Mouse (Mus musculus) neural tube, embryonic 10.5 days (tissue): ENCODE results near the gene Slc22a23.
A peak's percentile ranks its signal among the peaks of the same experiment; 100 is the strongest.

Experiments
- DNase-seq: peaks from one replicate; pipeline ENCODE4 v3.0.0-alpha.2; 2017; ENCODE audit warnings: low spot score; ENCODE audit errors: extremely low spot score

Slc22a23 gene

GRCm38 (mm10) chr13:34238646-34239290, 106.2 kb downstream of the Slc22a23 start:
- peak; percentile 39 for DNase-seq

DNA sequence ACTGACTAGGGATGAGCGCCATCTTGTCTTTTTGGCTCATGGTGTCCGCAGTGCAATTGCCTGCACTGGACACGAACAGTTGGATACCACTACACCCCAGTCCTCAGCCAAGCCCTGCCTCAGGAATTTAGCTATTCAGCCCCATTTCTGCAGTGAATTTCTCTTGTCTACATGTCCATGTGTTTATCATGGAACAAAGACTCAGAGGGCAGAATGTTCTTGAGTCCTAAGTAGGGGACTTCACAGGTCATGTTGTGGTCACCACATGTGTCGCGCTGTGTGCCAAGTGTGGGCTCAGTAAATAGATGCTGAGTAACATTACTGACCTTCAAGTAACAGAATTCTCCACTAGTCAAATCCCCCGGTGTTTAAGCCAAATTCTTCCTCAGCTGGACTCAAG, 109.9 kb downstream of the Slc22a23 start:
- no peak for DNase-seq

- DNase-seq, result no peak
Measured at GRCm38 (mm10) chr13:34234439-34234838, 110.5 kb downstream of the Slc22a23 start.

DNA sequence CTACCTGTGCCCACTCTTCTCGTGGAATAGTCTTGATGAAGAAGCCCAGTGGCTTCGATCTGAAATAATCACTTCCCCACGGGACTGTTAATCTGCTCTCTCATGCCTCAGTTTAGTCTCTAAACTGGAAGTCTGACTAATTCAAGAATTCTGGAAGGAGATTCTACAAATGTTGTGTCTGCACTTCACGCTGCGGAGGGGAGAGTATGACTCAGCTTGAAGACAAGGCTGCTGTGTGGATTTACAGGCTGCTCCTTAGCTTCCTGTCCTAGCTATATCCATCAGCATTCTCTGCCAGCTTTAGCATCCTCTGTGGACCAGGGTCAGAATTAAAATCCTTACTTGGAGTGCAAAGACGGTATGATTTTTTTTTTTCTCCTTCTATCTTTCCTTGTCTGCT, 112.0 kb downstream of the Slc22a23 start:
- no peak for DNase-seq

- no peak for DNase-seq
Measured at GRCm38 (mm10) chr13:34228905-34229304, 116.1 kb downstream of the Slc22a23 start.

- DNase-seq, result no peak
Measured at GRCm38 (mm10) chr13:34227720-34228661, 117.0 kb downstream of the Slc22a23 start.

GRCm38 (mm10) chr13:34226940-34227339, 118.0 kb downstream of the Slc22a23 start:
- DNase-seq, result no peak

GRCm38 (mm10) chr13:34222985-34223384, 122.0 kb downstream of the Slc22a23 start:
- DNase-seq, result no peak

GRCm38 (mm10) chr13:34219728-34220127, 125.3 kb downstream of the Slc22a23 start:
- DNase-seq, result no peak

DNA sequence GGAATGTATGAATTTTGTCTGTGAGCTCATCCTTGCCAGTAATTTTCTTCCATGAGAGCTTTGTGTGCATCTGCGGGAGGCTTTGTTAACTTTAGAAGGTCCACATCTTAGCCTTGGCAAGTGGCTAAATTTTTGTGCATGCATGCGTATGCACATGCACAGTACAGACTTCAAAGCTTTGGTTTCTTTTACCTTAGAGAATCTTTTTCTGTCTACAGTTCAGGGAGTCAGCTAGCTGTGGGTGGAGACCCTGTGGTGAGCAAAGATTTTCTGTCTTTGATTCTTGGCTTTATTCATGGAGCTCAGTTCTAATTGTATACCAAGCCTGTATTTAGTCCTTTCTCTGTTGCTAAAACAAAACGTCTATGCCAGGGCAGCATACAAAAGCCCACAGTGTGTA, 126.2 kb downstream of the Slc22a23 start:
- no peak for DNase-seq

GRCm38 (mm10) chr13:34214855-34215254, 130.1 kb downstream of the Slc22a23 start:
- no peak for DNase-seq

DNA sequence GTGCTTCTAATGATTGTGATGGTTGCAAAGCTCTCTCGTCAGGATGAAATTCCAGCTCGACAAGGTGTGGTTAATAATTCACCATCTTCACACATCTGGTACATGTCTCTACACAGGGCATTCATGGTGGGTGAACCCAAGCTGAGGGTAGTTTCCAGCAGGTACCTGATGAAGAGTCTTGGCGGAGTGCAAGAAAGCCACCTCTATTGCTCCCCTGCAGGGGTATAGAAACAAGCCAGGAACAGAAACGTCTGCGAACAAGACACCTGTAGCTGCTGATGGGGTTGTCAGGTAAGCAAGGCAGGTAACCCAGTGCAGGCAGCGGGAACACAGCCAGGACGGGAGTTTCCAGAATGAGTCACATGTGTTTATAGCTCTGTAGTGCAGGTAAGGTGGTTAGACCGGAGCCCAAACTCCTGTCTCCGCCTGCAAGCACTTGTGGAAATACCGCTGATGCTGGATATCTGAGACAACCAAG, 132.2 kb downstream of the Slc22a23 start:
- DNase-seq, result no peak

DNA sequence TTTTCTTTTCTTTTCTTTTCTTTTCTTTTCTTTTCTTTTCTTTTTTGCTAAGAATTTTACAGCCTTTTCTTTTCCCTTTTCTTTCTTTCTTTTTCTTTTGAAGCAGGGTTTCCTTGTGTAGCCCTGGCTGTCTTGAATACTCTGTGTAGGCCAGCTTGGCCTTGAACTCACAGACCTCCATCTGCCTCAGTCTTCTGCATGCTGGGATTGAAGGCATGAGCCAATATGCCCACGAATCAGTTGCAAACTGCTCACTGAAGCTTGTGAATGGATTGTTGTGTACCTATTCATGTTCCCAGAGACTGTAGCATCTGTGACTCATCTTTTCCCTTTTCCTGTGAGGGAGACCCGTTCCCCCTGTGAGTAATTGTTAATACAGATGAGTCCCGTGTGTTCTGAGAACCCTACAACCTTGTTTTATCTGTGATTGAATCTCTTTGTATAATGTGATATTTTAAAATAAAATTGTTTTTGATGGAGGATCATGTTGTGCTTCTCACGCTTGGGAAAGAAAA, 133.7 kb downstream of the Slc22a23 start:
- no peak for DNase-seq

DNA sequence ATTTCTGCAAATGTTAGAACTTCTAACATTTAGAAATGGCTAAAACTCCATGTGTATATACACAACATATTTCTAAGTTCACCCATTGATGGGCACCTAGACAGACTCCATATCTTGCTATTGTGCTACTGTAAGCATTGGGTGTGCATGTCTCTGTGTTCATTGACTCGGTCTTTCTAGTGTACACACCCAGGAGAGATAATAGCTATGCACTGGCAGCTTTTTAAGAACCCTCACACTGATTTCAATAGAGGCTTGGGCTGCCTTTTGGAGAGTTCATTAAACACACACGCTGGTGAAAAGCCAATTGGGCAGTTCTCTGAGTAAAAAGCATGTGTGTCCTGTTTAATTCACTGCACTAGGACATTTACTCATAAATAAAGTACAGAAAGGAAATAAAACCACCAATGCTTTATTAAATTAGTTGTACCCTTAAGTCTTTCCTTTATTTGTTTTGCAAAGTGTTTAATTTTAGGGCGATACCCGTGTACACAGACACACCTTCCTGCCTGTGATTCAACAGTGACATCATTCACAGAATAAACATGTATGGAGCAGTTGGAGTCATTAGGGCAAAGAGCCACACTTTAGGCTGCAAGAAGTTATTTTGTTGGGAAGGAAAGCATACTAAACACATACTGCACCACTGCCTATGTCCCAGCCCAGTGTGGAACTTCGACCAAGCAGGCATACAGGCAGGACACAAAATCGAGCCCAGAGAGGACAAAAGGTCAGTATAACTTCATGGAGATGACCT, 137.1 kb downstream of the Slc22a23 start:
- DNase-seq, result no peak

GRCm38 (mm10) chr13:34205216-34205615, 139.8 kb downstream of the Slc22a23 start:
- DNase-seq, result no peak

GRCm38 (mm10) chr13:34195676-34196075, 149.3 kb downstream of the Slc22a23 start:
- DNase-seq, result no peak

DNA sequence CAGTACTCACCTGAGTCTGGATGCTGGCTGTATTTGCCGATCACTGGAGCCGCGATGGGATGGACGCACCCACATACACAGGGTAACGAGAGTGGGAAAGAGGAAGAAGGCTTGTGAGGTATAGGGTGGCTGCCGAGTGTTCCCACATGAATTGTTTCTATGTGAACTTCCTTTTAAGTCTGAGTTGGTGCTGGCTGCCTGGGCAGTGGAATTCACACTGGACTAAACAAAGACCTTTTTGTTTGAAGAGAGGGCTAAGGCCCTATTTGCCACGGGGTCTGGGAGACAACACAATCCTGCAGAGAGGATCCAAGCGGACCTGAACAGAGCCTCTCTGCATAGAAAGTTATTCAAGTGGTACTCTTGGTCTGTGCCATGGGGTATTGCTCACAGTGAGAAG, 151.6 kb downstream of the Slc22a23 start:
- no peak for DNase-seq

GRCm38 (mm10) chr13:34192414-34193191, 152.4 kb downstream of the Slc22a23 start:
- DNase-seq, result no peak

DNA sequence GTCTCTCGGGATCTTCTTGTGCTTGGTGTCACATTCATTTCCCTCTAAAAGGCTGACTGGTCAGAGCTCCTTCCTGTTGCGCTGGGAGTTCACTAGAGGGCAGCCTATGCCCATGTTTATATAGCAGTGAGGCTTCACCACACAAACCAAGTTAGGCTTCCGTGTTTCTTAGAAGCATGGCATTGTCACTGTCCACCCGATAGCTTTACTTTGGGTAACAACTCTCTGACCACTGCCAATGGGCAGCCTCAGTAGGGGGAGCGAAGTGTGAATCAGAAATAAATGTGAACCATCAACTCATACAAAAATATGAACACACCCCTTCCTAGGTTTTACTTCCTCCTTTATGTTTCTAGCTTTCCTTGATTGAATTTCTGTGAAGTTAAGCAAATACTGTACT, 157.4 kb downstream of the Slc22a23 start:
- peak; percentile 56 for DNase-seq

- DNase-seq, result no peak
Measured at GRCm38 (mm10) chr13:34185371-34185770, 159.6 kb downstream of the Slc22a23 start.

- no peak for DNase-seq
Measured at GRCm38 (mm10) chr13:34181624-34182023, 163.4 kb downstream of the Slc22a23 start.
